Mouse (Mus musculus): Measurements from ENCODE around the gene Vmn1r91. TPM values are rescaled to one million over a fixed set of nuclear protein-coding genes. Genes with fewer than 3 reads are reported as not detected.
"Not testable (repeated sequence)": the region's sequence is repeated elsewhere in the genome, so short reads cannot be mapped to it uniquely, and the experiment has no call there.

Gene Vmn1r91
- total RNA-seq (2021), result not detected in 2 replicates
- long read RNA-seq, experiment 1, result 0 reads
- long read RNA-seq, experiment 2, result 0 reads

GRCm38 (mm10) chr7:20099380-20099779, at the start of gene Vmn1r91:
Gene Vmn1r91, plus strand, starts transcription at chr7:20099680.
- not testable (repeated sequence) for DNase-seq

DNA sequence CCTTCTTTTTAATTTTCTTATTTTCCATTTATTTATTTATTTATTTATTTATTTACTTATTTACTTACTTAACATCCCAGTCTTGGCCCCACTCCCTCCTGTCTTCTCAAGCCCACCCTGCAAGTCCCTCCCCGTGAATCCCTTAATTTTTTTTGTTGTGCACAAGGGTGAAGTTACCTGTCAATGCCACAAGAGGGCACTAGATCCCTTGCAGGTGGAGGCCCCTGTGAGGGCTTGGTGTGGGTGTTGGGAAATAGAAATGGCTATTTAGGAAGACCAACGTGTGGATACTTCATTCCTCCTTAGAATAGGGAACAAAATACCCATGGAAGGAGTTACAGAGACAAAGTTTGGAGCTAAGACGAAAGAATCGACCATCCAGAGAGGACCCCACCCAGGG, 35.4 kb upstream of the Vmn1r91 start:
- DNase-seq, result not testable (repeated sequence)

DNA sequence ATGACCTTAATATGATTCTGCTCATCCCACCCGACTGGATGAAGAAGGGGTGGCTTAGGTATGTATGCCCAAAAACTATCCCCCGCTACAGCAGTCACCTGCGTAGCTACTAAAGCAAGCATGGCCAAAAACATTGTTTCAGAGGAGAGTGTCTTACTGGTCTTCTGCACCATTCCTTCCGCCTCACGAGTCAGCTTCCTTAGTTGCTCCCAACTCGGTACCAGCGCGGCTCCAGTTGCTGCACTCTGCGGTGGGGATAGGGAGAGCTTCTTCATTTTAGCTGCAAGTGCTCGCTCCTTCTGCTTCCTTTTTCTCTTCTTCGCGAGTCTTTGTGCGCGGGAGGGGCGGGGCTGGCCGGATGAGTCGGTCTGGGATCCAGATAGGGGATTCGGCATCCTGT, 21.4 kb upstream of the Vmn1r91 start:
- not testable (repeated sequence) for DNase-seq

DNA sequence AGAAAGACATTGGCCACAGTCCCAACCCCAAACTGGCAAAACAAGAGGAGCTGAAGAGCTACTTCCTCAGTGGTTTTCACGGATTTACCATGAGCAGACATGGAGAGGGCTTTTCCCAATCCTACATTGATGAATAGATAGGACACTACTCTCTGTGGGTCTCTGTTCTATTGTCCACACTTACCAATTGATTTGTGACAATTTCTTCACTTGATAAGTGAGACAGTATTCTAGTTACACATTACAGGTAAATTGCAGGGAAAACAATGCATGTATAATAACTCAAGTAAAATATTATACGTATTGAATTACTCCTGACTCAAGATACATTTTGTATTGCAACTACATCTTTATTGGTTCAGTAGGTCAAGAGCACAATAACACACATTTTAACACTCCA, 23.0 kb downstream of the Vmn1r91 start, which contains the start of gene Gm16442:
Gene Gm16442, minus strand, starts transcription at position 101 of the 400 bp plus-strand sequence.
- DNase-seq, result not testable (repeated sequence)

- DNase-seq, result not testable (repeated sequence)
These were observed 39.5 kb downstream of the Vmn1r91 start, which contains the start of gene Vmn1r93 for GRCm38 (mm10) chr7:20138988-20139387. Gene Vmn1r93, minus strand, starts transcription at chr7:20139088.

Other genes with a start within 250 kb of the Vmn1r91 start
- 0.59 TPM in 1 of 2 replicates, not detected in the other for gene Gm19345, start 247.7 kb upstream of the Vmn1r91 start, total RNA-seq (2021)
- gene Ceacam16, start 238.4 kb upstream of the Vmn1r91 start, total RNA-seq (2021), result 0.33 and 0.38 TPM in 2 replicates
- not detected in 2 replicates for gene Ceacam19, start 211.7 kb upstream of the Vmn1r91 start, total RNA-seq (2021)
- gene Pvr, start 178.5 kb upstream of the Vmn1r91 start, total RNA-seq (2021), result 31.0 and 34.1 TPM in 2 replicates
- 0.41 and 0.75 TPM in 2 replicates for gene Igsf23, start 148.9 kb upstream of the Vmn1r91 start, total RNA-seq (2021)
- not detected in 2 replicates for gene Ceacam20, start 134.3 kb upstream of the Vmn1r91 start, total RNA-seq (2021)
- gene Nlrp9b, start 108.2 kb upstream of the Vmn1r91 start, total RNA-seq (2021), result not detected in 2 replicates
- not detected in 2 replicates for gene Gm16442, start 22.9 kb downstream of the Vmn1r91 start, total RNA-seq (2021)
- not detected in 2 replicates for gene Vmn1r93, start 39.4 kb downstream of the Vmn1r91 start, total RNA-seq (2021)
- not detected in 2 replicates for gene Vmn1r94, start 68.7 kb downstream of the Vmn1r91 start, total RNA-seq (2021)
- not detected in 2 replicates for gene Vmn1r95, start 94.0 kb downstream of the Vmn1r91 start, total RNA-seq (2021)
- gene Gm6164, start 105.9 kb downstream of the Vmn1r91 start, total RNA-seq (2021), result not detected in 2 replicates
- gene Gm4498, start 134.1 kb downstream of the Vmn1r91 start, total RNA-seq (2021), result not detected in 2 replicates
- gene Gm5890, start 163.2 kb downstream of the Vmn1r91 start, total RNA-seq (2021), result not detected in 2 replicates
- gene Gm4133, start 234.4 kb downstream of the Vmn1r91 start, total RNA-seq (2021), result not detected in 2 replicates